Mouse (Mus musculus) heart, adult 2 months (tissue): ENCODE data around the gene Epha5. TPM values are rescaled to one million over a fixed set of nuclear protein-coding genes. Genes with fewer than 3 reads are reported as not detected.

Experiments used
- DNase-seq, 2 experiments: peaks; one replicate each; pipeline ENCODE4 v3.0.0; 2021
- H3K27ac ChIP-seq: fragments of 200-600 bp; 2 replicates; pipeline ENCODE4 v1.8.1; 2022
- H3K27me3 ChIP-seq: fragments of 200-500 bp; 2 replicates; pipeline ENCODE4 v1.6.1; 2012; ENCODE audit warnings: mild to moderate bottlenecking, low read length, inconsistent platforms, mixed read lengths; ENCODE audit not compliant: control insufficient read depth, insufficient read depth
- H3K36me3 ChIP-seq: fragments of 200-500 bp; 2 replicates; pipeline ENCODE4 v1.6.1; 2012; ENCODE audit warnings: low read length, inconsistent platforms; ENCODE audit not compliant: control insufficient read depth, insufficient read depth
- H3K4me1 ChIP-seq: fragments of 200-500 bp; 2 replicates; pipeline ENCODE4 v1.6.1; 2011; ENCODE audit warnings: low read length; ENCODE audit not compliant: control insufficient read depth, insufficient read depth
- H3K4me3 ChIP-seq: fragments of 200-600 bp; 2 replicates; pipeline ENCODE4 v1.8.1; 2022
- H3K79me2 ChIP-seq: fragments of 200-500 bp; replicated peaks from 2 replicates; pipeline ENCODE4 v1.6.1; 2012; ENCODE audit warnings: mild to moderate bottlenecking, inconsistent platforms, low read length, moderate library complexity, mixed read lengths; ENCODE audit not compliant: control insufficient read depth, insufficient read depth
- H3K9ac ChIP-seq: fragments of 200-500 bp; 2 replicates; pipeline ENCODE4 v1.6.1; 2012; ENCODE audit warnings: low read depth, mild to moderate bottlenecking, control low read depth, inconsistent platforms, low read length, mixed read lengths
- CTCF ChIP-seq: fragments of 200-600 bp; IDR thresholded peaks from 2 replicates; pipeline ENCODE4 v1.8.1; 2022; ENCODE audit warnings: antibody characterized with exemption, mild to moderate bottlenecking, moderate library complexity
- EP300 ChIP-seq: fragments of 200-500 bp; IDR thresholded peaks from 2 replicates; pipeline ENCODE4 v1.6.1; 2011; ENCODE audit warnings: low read depth, low read length, control low read depth; ENCODE audit not compliant: insufficient read depth
- POLR2A ChIP-seq: fragments of 200-500 bp; IDR thresholded peaks from 2 replicates; pipeline ENCODE4 v1.6.1; 2011; ENCODE audit warnings: mild to moderate bottlenecking, low read depth, low read length, control low read depth; ENCODE audit not compliant: insufficient read depth
- WGBS: fragments of 180-500 bp; shearing (Covaris S2); methylation state at CpG from one replicate; pipeline ENCODE4 v1.1.7; 2018; 5-methylcytosine and 5-hydroxymethylcytosine counted together
- intact Hi-C: fragments of 180-260 bp; cut with DNase I; formaldehyde crosslinking; loops from one replicate; pipeline ENCODE4 v1.15.1; 2025
- long read RNA-seq: library from polyadenylated mRNA; stranded (forward); transcript quantifications from one replicate; pipeline ENCODE4 v2.0.0, GENCODE M21; 2021
- polyA plus RNA-seq: library from polyadenylated mRNA; depleted of rRNA; stranded (reverse); fragments of >200 nt; gene quantifications from 2 replicates; pipeline ENCODE4 v1.2.3, GENCODE M21; 2012; rRNA removed
- total RNA-seq, 2 experiments: library from RNA; stranded (reverse); gene quantifications; 2 replicates each; pipeline ENCODE4 v1.2.3; 2021

Epha5 gene
- total RNA-seq (under 1 TPM in 1 of 2 experiments, not detected in 1; 0.07 TPM), polyA plus RNA-seq (0.03 and 0.04 TPM in 2 replicates)
- long read RNA-seq, partial matches to known transcripts, result 0 of 1 reads
- long read RNA-seq, other reads (novel, unspliced or antisense), result 1 of 1 reads

DNA sequence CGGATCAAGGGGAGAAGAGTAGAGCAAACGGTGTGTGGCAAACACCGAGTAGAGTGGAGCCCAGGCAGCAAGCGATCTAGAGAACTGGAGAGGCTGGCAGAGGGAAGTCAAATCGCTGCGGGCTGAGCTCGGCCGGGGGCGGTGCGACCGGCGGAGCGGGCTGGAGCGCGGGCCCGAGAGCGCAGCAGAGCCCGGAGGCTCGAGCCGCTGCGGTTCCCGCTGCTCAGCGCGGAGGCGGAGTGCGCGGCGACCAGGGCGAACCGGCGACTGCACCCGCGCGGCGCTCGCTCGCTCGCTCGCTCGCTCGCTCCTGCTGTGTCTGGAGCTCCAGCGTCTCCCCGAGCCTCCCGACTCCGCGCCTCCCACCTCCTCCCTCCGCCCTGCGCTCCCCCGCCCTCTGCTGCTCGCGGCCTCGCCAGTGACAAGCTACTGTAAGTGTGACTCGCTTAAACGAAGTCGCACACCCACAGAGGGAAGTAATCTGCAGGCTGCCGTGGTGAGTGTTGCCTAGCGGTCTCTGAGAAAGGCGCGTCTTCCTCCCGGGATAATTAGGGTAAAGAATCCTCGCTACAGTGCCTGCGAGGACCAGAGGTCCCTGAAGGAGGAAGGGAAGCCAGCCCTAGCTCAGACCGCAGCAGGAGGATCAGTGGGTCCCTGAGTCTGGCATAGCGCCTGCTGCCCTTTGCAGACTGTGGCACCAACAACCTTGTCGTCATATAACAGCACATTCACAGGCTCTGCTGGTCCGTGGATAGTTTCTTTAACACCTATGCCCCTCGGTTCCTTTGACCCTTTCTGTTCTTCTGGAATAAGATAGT is at the start of gene Epha5:
Gene Epha5 (minus strand): TSS at position 321 of the 818 bp plus-strand sequence.
- H3K4me3 ChIP-seq, result peak within 1 kb of the TSS; percentile 40
- TF ChIP-seq CTCF, result no peak
- TF ChIP-seq POLR2A, result no peak
- no peak for TF ChIP-seq EP300
- WGBS, result 1% methylated on average over 67 of the region's 67 CpGs
- no peaks in the 10 kb centered on the region for H3K4me1 ChIP-seq
- peaks cover 4% of the 10 kb centered on the region for H3K27me3 ChIP-seq
- 0 out of 2 replicates have a peak within 1 kb of the TSS, but pooled peaks have one; percentile 44 for H3K9ac ChIP-seq
- no peak within 1 kb of the TSS for H3K27ac ChIP-seq
- DNase-seq, result peak; percentile 26 to 42
- H3K36me3 ChIP-seq, result no peaks in the 10 kb centered on the region
- intact Hi-C loops, result no loop called here
- H3K79me2 ChIP-seq, result no peaks in the 10 kb centered on the region

DNA sequence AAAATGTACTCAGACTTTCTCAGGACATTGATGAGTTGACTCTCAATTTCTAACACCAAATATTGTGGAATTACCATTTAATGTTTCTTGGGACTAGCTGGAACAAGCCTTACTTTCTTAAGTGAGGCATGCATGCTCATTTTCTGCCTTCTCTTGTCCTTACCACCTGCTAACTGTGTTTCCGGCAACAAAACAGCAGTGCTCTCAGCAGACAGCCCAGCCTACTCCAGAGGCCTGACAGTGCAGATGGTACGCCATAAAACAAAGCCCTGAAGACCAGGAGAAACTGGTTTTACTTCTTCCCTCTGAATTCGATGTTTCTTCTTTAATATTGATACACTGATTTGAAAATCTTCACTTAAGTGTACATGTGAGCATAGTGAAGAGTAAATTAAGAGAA is 39.0 kb upstream of the Epha5 start:
- no peak for TF ChIP-seq CTCF
- TF ChIP-seq POLR2A, result no peak
- no peak for TF ChIP-seq EP300
- WGBS, result 72% methylated on average over 3 of the region's 3 CpGs

DNA sequence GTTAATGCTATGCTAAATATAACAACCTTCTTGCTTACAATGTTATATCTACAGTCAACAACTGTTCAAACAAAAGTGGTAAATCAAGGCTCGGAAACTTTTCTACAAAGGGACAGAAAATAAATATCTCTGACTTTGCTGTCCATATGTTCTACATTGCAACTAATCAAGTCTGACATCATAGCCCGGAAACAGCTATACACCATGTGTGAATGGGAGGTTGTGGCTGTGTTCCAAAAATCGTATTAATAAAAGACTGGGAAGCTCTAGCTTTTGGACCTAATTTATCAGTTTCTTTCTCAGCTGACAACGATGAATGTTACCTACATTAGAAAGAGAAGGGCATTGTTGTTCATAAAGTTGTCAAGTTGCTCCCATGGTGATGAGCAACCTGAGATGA is 37.5 kb upstream of the Epha5 start:
- H3K36me3 ChIP-seq, result no peaks in the 10 kb centered on the region
- 60% methylated on average over 4 of the region's 4 CpGs for WGBS
- intact Hi-C loops, result no loop called here
- H3K4me3 ChIP-seq, result no peak overlapping the region
- H3K79me2 ChIP-seq, result no peaks in the 10 kb centered on the region
- no peaks in the 10 kb centered on the region for H3K27me3 ChIP-seq
- H3K27ac ChIP-seq, result no peak overlapping the region
- TF ChIP-seq EP300 (no peak), CTCF (no peak), POLR2A (no peak)
- no peaks in the 10 kb centered on the region for H3K4me1 ChIP-seq
- no peak for DNase-seq
- no peak overlapping the region for H3K9ac ChIP-seq

More for the DNA sequence above, 39.0 kb upstream of the Epha5 start:
- intact Hi-C loops, result no loop called here
- Histone ChIP-seq H3K4me1 (no peaks in the 10 kb centered on the region), H3K4me3 (no peak overlapping the region), H3K36me3 (no peaks in the 10 kb centered on the region), H3K79me2 (no peaks in the 10 kb centered on the region), H3K9ac (no peak overlapping the region), H3K27me3 (no peaks in the 10 kb centered on the region), H3K27ac (no peak overlapping the region)
- DNase-seq, result no peak

DNA sequence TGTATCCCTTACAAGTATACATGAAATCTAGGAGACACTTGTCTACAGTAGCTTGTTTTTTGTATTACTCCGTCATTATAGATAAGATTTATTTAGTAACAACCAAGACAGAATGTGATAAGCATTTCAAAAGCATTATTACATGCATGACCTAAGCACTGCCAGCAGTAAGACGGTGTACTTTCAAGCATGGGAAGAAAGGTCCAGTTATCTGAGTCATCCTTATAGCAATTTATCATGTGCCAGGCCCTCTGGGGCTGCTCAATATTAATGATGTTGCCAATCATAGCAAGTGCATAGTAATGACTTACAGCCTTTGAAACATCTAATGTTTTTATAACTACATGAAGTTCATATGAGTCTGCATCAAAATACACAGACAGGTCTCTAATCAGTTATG is 36.7 kb upstream of the Epha5 start:
- Histone ChIP-seq H3K4me3 (no peak overlapping the region), H3K36me3 (no peaks in the 10 kb centered on the region), H3K27ac (no peak overlapping the region), H3K27me3 (no peaks in the 10 kb centered on the region), H3K79me2 (no peaks in the 10 kb centered on the region), H3K9ac (no peak overlapping the region), H3K4me1 (no peaks in the 10 kb centered on the region)
- WGBS, result 40% methylated on average over 2 of the region's 2 CpGs
- intact Hi-C loops, result no loop called here
- DNase-seq, result no peak
- TF ChIP-seq POLR2A (no peak), EP300 (no peak), CTCF (no peak)

DNA sequence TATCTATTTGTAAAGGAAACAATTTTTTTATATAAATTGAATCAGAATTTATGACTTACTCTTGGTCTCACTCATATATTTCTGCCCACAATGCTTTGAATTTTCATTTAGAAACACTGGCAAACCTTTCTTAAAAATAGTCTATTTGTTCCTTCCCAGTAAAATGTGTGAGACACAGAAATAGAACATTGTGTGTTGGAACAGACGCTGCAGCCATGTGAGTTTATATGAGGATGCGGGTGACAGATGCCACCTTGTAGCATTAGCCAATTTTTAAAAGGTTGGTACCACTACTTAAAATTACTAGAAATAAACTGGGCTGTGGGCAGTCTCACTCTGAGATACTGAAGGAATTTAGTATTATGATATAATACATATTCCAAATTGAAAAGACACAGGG is 23.1 kb upstream of the Epha5 start:
- H3K27me3 ChIP-seq, result no peaks in the 10 kb centered on the region
- H3K36me3 ChIP-seq, result no peaks in the 10 kb centered on the region
- H3K9ac ChIP-seq, result no peak overlapping the region
- intact Hi-C loops, result no loop called here
- H3K4me3 ChIP-seq, result no peak overlapping the region
- no peaks in the 10 kb centered on the region for H3K79me2 ChIP-seq
- WGBS, result 80% methylated on average over 2 of the region's 2 CpGs
- no peak overlapping the region for H3K27ac ChIP-seq
- DNase-seq, result no peak
- TF ChIP-seq POLR2A, result no peak
- no peak for TF ChIP-seq EP300
- TF ChIP-seq CTCF, result no peak
- no peaks in the 10 kb centered on the region for H3K4me1 ChIP-seq
